Mouse (Mus musculus) embryonic fibroblast, embryonic 13.5 days (primary cell): ENCODE measurements around the gene Ncam2. TPM values are rescaled to one million over a fixed set of nuclear protein-coding genes. Genes with fewer than 3 reads are reported as not detected.

ENCODE experiments used
- H3K27ac ChIP-seq: 2 replicates; pipeline ENCODE4 v1.5.1; 2012; ENCODE audit warnings: low read length, control low read depth, inconsistent platforms; ENCODE audit not compliant: insufficient read depth
- H3K4me1 ChIP-seq: 2 replicates; pipeline ENCODE4 v1.6.1; 2011; ENCODE audit warnings: low read length; ENCODE audit not compliant: control insufficient read depth, insufficient read depth
- H3K4me3 ChIP-seq: 2 replicates; pipeline ENCODE4 v1.5.1; 2011; ENCODE audit warnings: mild to moderate bottlenecking, control low read depth, low read length; ENCODE audit not compliant: insufficient read depth
- CTCF ChIP-seq: IDR thresholded peaks from 2 replicates; pipeline ENCODE4 v1.5.1; 2011; ENCODE audit warnings: mild to moderate bottlenecking, control low read depth, low read length, moderate library complexity, borderline replicate concordance; ENCODE audit not compliant: insufficient read depth
- POLR2A ChIP-seq: IDR thresholded peaks from 2 replicates; pipeline ENCODE4 v1.6.1; 2011; ENCODE audit warnings: low read depth, mild to moderate bottlenecking, control low read depth, low read length, moderate library complexity
- polyA plus RNA-seq: library from polyadenylated mRNA; stranded (reverse); fragments of >200 nt; gene quantifications from 2 replicates; pipeline ENCODE4 v1.2.4, GENCODE M21; 2011; ENCODE audit warnings: low read depth; ENCODE audit not compliant: missing spikeins, insufficient read length

Gene Ncam2
- polyA plus RNA-seq, 1 experiment: 0.74 TPM

DNA sequence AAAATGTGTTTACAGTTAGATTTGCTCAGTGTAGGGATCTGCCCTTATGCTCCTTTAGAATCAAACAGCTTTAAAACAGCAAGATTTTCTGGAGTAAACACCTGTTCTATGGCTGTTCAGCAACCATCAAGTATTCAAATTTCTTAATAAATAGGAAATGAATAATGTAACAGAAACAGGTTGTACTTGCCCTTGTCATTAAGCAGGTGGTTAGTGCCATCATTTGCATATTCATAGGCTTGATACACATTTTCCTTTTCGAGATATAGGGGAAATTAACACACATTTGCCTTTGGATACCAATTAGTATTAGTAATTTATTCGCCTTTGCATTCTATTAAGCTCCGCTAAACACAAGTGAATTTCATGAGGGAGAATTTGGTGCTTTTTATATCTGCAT is 335.7 kb downstream of the Ncam2 start:
- Histone ChIP-seq H3K27ac (no peak overlapping the region), H3K4me3 (no peak overlapping the region), H3K4me1 (no peaks in the 10 kb centered on the region)
- TF ChIP-seq CTCF (no peak), POLR2A (no peak)

DNA sequence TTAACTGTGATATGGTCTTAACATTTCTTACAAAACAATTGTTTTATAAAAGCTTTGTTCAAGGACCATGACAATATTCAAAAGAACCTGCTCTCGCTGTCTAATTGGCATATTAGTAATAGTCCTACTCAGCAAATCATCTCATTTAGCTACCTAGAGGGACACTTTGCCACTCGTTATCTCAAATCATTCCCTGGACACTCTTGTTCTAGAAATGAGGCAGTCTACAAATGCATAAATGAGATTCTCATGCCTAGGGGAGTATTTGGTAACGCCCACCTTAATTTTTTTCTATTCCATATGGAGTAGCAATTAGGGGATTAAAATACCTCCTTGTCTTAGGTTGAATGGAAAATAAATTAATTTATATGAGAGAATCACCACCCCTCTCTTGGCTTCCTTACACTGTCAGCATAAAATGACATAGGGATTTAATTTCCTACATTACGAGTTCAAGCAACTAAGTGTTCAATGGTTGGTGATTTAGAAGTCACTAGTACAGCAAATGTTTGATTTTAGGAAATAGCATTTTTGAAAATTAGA is 387.1 kb downstream of the Ncam2 start:
- TF ChIP-seq POLR2A (no peak), CTCF (no peak)

GRCm38 (mm10) chr16:81623276-81623675 is 422.8 kb downstream of the Ncam2 start:
- TF ChIP-seq POLR2A: no peak
- TF ChIP-seq CTCF: no peak
- H3K4me3 ChIP-seq: no peak overlapping the region
- H3K27ac ChIP-seq: no peak overlapping the region
- H3K4me1 ChIP-seq: no peaks in the 10 kb centered on the region

More for the DNA sequence above, 387.1 kb downstream of the Ncam2 start:
- no peak overlapping the region for H3K27ac ChIP-seq
- H3K4me1 ChIP-seq: no peaks in the 10 kb centered on the region
- H3K4me3 ChIP-seq: no peak overlapping the region

DNA sequence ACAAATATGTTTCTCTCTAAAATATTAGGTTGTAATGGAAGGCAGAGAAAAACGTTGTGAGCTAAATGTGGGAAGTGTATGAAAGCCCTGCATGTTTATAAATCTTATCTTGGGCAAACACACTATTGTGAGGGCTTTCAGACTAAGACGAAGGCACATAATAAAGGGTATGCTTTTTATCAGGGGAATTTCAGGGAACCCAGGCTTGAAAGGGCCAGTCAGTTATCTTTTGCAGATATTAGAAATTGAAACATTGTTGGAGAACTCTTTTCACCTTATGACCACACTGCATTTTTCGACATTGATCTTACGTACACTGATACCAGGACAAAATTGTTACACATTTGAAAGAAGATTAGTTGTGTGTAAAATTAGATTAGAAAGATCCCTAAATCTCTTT is 423.3 kb downstream of the Ncam2 start:
- H3K27ac ChIP-seq: no peak overlapping the region

DNA sequence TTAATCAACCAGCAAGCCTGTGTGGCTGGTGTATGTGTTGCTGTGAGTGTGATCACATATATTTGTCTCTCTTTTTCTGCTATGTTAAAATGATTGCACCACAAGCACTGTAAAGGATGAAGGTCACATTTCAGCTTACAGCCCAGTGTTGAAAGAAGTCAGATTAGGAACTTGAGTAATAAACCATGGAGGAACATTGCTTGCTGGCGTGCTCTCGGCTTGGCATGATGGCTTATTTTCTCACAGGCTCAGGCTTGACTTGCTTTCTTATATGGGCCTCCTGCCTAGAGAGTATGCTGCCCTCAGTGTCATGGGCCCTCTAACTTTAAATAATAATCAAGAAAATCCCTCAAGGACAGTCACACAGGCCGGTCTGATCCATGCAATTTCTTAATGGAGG is 449.8 kb downstream of the Ncam2 start:
- TF ChIP-seq POLR2A (no peak), CTCF (no peak)
- Histone ChIP-seq H3K4me3 (no peak overlapping the region), H3K27ac (no peak overlapping the region), H3K4me1 (no peaks in the 10 kb centered on the region)

More for the DNA sequence above, 423.3 kb downstream of the Ncam2 start:
- Histone ChIP-seq H3K4me1 (no peaks in the 10 kb centered on the region), H3K4me3 (no peak overlapping the region)
- no peak for TF ChIP-seq CTCF
- TF ChIP-seq POLR2A: no peak

- Histone ChIP-seq H3K27ac (no peak overlapping the region), H3K4me3 (no peak overlapping the region), H3K4me1 (no peaks in the 10 kb centered on the region)
- TF ChIP-seq POLR2A (no peak), CTCF (no peak)
Measured at GRCm38 (mm10) chr16:81651550-81651949, 451.1 kb downstream of the Ncam2 start.

- no peak overlapping the region for H3K27ac ChIP-seq
- TF ChIP-seq CTCF: no peak
- no peak for TF ChIP-seq POLR2A
Measured at GRCm38 (mm10) chr16:81656550-81656949, 456.1 kb downstream of the Ncam2 start.

GRCm38 (mm10) chr16:81673866-81674265 is 473.4 kb downstream of the Ncam2 start:
- Histone ChIP-seq H3K27ac (no peak overlapping the region), H3K4me3 (no peak overlapping the region), H3K4me1 (no peaks in the 10 kb centered on the region)
- TF ChIP-seq CTCF (no peak), POLR2A (no peak)

More at GRCm38 (mm10) chr16:81656550-81656949, 456.1 kb downstream of the Ncam2 start:
- H3K4me1 ChIP-seq: no peaks in the 10 kb centered on the region
- no peak overlapping the region for H3K4me3 ChIP-seq

- Histone ChIP-seq H3K4me1 (no peaks in the 10 kb centered on the region), H3K27ac (no peak overlapping the region), H3K4me3 (no peak overlapping the region)
- no peak for TF ChIP-seq POLR2A
- no peak for TF ChIP-seq CTCF
Measured at GRCm38 (mm10) chr16:81675546-81675945, 475.0 kb downstream of the Ncam2 start.
